Mouse (Mus musculus) embryonic facial prominence, embryonic 11.5 days (tissue): ENCODE data around the gene Slc25a51. TPM values are rescaled to one million over a fixed set of nuclear protein-coding genes. Genes with fewer than 3 reads are reported as not detected.

Experiments
- ATAC-seq: fragments of 200-750 bp; cut with Nextera tagmentation; replicated peaks from 2 replicates; pipeline ENCODE4 v1.8.0; 2017; ENCODE audit warnings: low read depth; ENCODE audit not compliant: insufficient number of reproducible peaks, low FRiP score, low TSS enrichment
- DNase-seq: peaks from one replicate; pipeline ENCODE4 v3.0.0-alpha.2; 2015; ENCODE audit warnings: low spot score
- H3K27ac ChIP-seq: fragments of 300-500 bp; sonication (generic); replicated peaks from 2 replicates; pipeline ENCODE4 v1.5.1; 2014; ENCODE audit warnings: mild to moderate bottlenecking, low read depth, low read length, control low read depth
- H3K27me3 ChIP-seq: fragments of 300-500 bp; sonication (generic); 2 replicates; pipeline ENCODE4 v1.6.1; 2014; ENCODE audit warnings: mild to moderate bottlenecking, low read length, moderate library complexity, mixed read lengths; ENCODE audit not compliant: control insufficient read depth, insufficient read depth
- H3K36me3 ChIP-seq: fragments of 300-500 bp; sonication (generic); replicated peaks from 2 replicates; pipeline ENCODE4 v1.6.1; 2014; ENCODE audit warnings: low read depth, mild to moderate bottlenecking, low read length, moderate library complexity, mixed read lengths; ENCODE audit not compliant: control insufficient read depth, insufficient read depth
- H3K4me1 ChIP-seq: fragments of 300-500 bp; sonication (generic); 2 replicates; pipeline ENCODE4 v1.6.1; 2014; ENCODE audit warnings: low read length, mixed read lengths; ENCODE audit not compliant: control insufficient read depth, insufficient read depth
- H3K4me2 ChIP-seq: fragments of 300-500 bp; sonication (generic); 2 replicates; pipeline ENCODE4 v1.6.1; 2014; ENCODE audit warnings: low read depth, mild to moderate bottlenecking, control low read depth, low read length, moderate library complexity
- H3K4me3 ChIP-seq: fragments of 300-500 bp; sonication (generic); 2 replicates; pipeline ENCODE4 v1.5.1; 2014; ENCODE audit warnings: low read depth, low read length, control low read depth
- H3K9ac ChIP-seq: fragments of 300-500 bp; sonication (generic); replicated peaks from 2 replicates; pipeline ENCODE4 v1.6.1; 2014; ENCODE audit warnings: mild to moderate bottlenecking, control low read depth, low read length
- H3K9me3 ChIP-seq: fragments of 300-500 bp; sonication (generic); replicated peaks from 2 replicates; pipeline ENCODE4 v1.6.1; 2016; ENCODE audit warnings: mild to moderate bottlenecking, low read length, inconsistent platforms, mixed read lengths; ENCODE audit not compliant: control insufficient read depth
- WGBS: fragments of 180-500 bp; shearing (Covaris S2); extraction: QIAGEN DNeasy Blood & Tissue Kit; methylation state at CpG from one replicate; pipeline ENCODE4 v1.1.7; 2014; 5-methylcytosine and 5-hydroxymethylcytosine counted together
- polyA plus RNA-seq: library from polyadenylated mRNA; unstranded; fragments of >200 nt; fragmentation: Nextera tagmentation; extraction: Ambion mirVana; gene quantifications from 2 replicates; pipeline ENCODE4 v1.2.1, GENCODE M21; 2014

Slc25a51 gene
- 72.1 and 78.6 TPM in 2 replicates for polyA plus RNA-seq

- Histone ChIP-seq H3K9ac (peak within 1 kb of the TSS; percentile 98), H3K9me3 (no peaks in the 10 kb centered on the region), H3K27ac (peak within 1 kb of the TSS; percentile 87), H3K36me3 (no peaks in the 10 kb centered on the region; the same call in 1 of the 2 replicates), H3K4me1 (no peaks in the 10 kb centered on the region), H3K27me3 (no peaks in the 10 kb centered on the region), H3K4me3 (peak within 1 kb of the TSS; percentile 95), H3K4me2 (peak within 1 kb of the TSS; percentile 73)
- WGBS, result under 1% methylated on average over 67 of the region's 67 CpGs
- DNase-seq, result peak; percentile 91
- ATAC-seq, result peak; percentile 94
These were observed at the start of gene Slc25a51 for GRCm38 (mm10) chr4:45408427-45409132. Gene Slc25a51 (minus strand): TSS chr4:45408766.

GRCm38 (mm10) chr4:45457543-45457942 lies 49.0 kb upstream of the Slc25a51 start:
- WGBS, result 83% methylated on average over 2 of the region's 2 CpGs
- no peak overlapping the region for H3K4me3 ChIP-seq
- H3K9me3 ChIP-seq, result no peaks in the 10 kb centered on the region
- no peak for DNase-seq
- no peaks in the 10 kb centered on the region for H3K27me3 ChIP-seq
- no peaks in the 10 kb centered on the region for H3K36me3 ChIP-seq
- H3K4me1 ChIP-seq, result peaks cover 6% of the 10 kb centered on the region
- no peak for ATAC-seq
- no peak overlapping the region for H3K4me2 ChIP-seq
- H3K9ac ChIP-seq, result no peak overlapping the region
- H3K27ac ChIP-seq, result no peak overlapping the region

GRCm38 (mm10) chr4:45455001-45455400 lies 46.4 kb upstream of the Slc25a51 start:
- no peaks in the 10 kb centered on the region for H3K9me3 ChIP-seq
- no peaks in the 10 kb centered on the region for H3K36me3 ChIP-seq
- H3K4me2 ChIP-seq, result no peak overlapping the region
- H3K4me1 ChIP-seq, result peaks cover 6% of the 10 kb centered on the region
- ATAC-seq, result no peak
- H3K27ac ChIP-seq, result no peak overlapping the region
- WGBS, result 85% methylated on average over 4 of the region's 4 CpGs
- no peak overlapping the region for H3K9ac ChIP-seq
- no peak for DNase-seq
- no peak overlapping the region for H3K4me3 ChIP-seq
- H3K27me3 ChIP-seq, result no peaks in the 10 kb centered on the region

GRCm38 (mm10) chr4:45453271-45453851 lies 44.8 kb upstream of the Slc25a51 start:
- Histone ChIP-seq H3K27me3 (no peaks in the 10 kb centered on the region), H3K4me3 (no peak overlapping the region), H3K9me3 (no peaks in the 10 kb centered on the region), H3K4me1 (peaks cover 6% of the 10 kb centered on the region), H3K9ac (0 out of 2 replicates have a peak overlapping the region, but pooled peaks have one; percentile 6), H3K36me3 (no peaks in the 10 kb centered on the region), H3K4me2 (no peak overlapping the region), H3K27ac (peak overlapping the region; percentile 1; the same call in 1 of the 2 replicates)
- DNase-seq, result peak; percentile 52
- 47% methylated on average over 3 of the region's 3 CpGs for WGBS
- no peak for ATAC-seq

GRCm38 (mm10) chr4:45452569-45453111 lies 44.1 kb upstream of the Slc25a51 start:
- DNase-seq (no peak), ATAC-seq (no peak)
- no peaks in the 10 kb centered on the region for H3K9me3 ChIP-seq
- H3K4me3 ChIP-seq, result no peak overlapping the region
- H3K4me1 ChIP-seq, result peaks cover 6% of the 10 kb centered on the region
- no peaks in the 10 kb centered on the region for H3K27me3 ChIP-seq
- no peaks in the 10 kb centered on the region for H3K36me3 ChIP-seq
- no peak overlapping the region for H3K4me2 ChIP-seq
- 62% methylated on average over 7 of the region's 7 CpGs for WGBS
- no peak overlapping the region for H3K9ac ChIP-seq
- H3K27ac ChIP-seq, result peak overlapping the region; percentile 1; the same call in 1 of the 2 replicates

GRCm38 (mm10) chr4:45449012-45449411 lies 40.4 kb upstream of the Slc25a51 start:
- WGBS, result 65% methylated on average over 5 of the region's 5 CpGs
- Histone ChIP-seq H3K36me3 (no peaks in the 10 kb centered on the region), H3K9me3 (no peaks in the 10 kb centered on the region), H3K9ac (no peak overlapping the region), H3K27me3 (no peaks in the 10 kb centered on the region), H3K4me3 (no peak overlapping the region), H3K27ac (no peak overlapping the region), H3K4me1 (peaks cover 6% of the 10 kb centered on the region), H3K4me2 (no peak overlapping the region)
- DNase-seq (no peak), ATAC-seq (no peak)

GRCm38 (mm10) chr4:45448481-45448880 lies 39.9 kb upstream of the Slc25a51 start:
- Histone ChIP-seq H3K4me1 (peaks cover 4% of the 10 kb centered on the region), H3K9ac (no peak overlapping the region), H3K4me3 (no peak overlapping the region), H3K27ac (no peak overlapping the region), H3K27me3 (no peaks in the 10 kb centered on the region), H3K9me3 (no peaks in the 10 kb centered on the region), H3K4me2 (no peak overlapping the region), H3K36me3 (no peaks in the 10 kb centered on the region)
- DNase-seq, result no peak
- no peak for ATAC-seq
- 85% methylated on average over 7 of the region's 7 CpGs for WGBS

- Histone ChIP-seq H3K4me1 (no peaks in the 10 kb centered on the region), H3K9ac (no peak overlapping the region), H3K4me3 (no peak overlapping the region), H3K27me3 (no peaks in the 10 kb centered on the region), H3K9me3 (no peaks in the 10 kb centered on the region), H3K36me3 (no peaks in the 10 kb centered on the region), H3K4me2 (no peak overlapping the region), H3K27ac (no peak overlapping the region)
- 80% methylated on average over 5 of the region's 5 CpGs for WGBS
- no peak for ATAC-seq
- no peak for DNase-seq
These were observed 38.6 kb upstream of the Slc25a51 start for GRCm38 (mm10) chr4:45447196-45447595.
